Mouse (Mus musculus): ENCODE measurements around the gene Aifm3.
"Not testable (repeated sequence)": the region's sequence is repeated elsewhere in the genome, so short reads cannot be mapped to it uniquely, and the experiment has no call there.

The Aifm3 gene

DNA sequence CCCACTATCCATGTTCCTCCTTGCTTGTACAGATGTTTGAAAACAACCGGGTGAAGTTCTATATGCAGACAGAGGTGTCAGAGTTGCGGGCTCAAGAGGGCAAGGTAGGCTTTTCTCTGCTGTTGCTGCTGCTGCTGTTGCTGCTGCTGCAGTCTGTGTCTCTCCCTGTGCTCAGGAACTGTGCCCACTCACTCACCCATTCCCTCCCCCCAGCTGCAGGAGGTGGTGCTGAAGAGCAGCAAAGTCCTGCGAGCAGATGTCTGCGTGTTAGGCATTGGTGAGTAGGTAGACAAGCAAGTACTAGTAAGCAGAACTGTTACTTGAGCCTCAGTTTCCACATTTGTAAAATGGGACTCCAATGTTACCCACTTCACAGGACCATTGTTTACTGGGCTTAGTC lies 13.3 kb downstream of the Aifm3 start:
- DNase-seq = no peak

DNA sequence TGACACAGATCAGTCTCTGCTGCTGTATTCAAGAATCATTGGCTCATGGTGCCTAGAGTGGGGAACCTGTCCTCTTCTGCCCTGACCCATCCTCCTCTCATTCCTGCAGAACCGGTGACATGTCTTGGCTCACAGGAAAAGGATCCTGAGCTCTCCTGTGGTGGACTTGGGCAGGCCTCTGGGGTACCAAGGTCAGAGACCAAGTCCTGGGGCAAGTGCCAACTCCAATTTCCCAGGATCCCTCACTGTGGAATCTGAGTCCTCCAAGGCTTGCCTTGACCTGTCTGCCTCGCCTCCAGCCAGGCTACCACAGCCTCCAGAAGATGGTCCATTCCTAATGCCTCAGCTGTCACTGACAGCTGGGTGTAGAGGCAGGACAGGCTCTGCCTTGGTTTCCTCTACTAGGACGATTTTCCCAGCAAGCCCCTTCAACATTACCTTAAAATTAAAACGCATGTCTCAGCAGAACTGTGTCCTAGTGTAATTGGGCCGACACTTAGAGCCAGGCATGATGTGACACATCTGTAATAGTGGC lies 17.7 kb downstream of the Aifm3 start:
- no peak for DNase-seq

DNA sequence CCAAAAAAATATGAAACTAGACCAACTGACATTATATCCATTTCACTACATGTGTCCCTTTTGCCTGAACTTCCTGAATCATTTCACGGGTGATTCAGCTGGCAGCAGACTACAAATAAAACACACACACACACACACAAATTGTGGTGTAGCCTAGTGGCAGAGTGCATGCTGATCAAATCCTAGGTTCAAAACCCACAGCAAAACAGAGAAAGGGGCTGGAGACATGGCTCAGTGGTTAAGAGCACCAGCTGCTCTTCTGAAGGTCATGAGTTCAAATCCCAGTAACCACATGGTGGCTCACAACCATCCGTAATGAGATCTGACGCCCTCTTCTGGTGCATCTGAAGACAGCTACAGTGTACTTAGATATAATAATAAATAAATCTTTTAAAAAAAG lies 18.6 kb downstream of the Aifm3 start:
- not testable (repeated sequence) for DNase-seq

DNA sequence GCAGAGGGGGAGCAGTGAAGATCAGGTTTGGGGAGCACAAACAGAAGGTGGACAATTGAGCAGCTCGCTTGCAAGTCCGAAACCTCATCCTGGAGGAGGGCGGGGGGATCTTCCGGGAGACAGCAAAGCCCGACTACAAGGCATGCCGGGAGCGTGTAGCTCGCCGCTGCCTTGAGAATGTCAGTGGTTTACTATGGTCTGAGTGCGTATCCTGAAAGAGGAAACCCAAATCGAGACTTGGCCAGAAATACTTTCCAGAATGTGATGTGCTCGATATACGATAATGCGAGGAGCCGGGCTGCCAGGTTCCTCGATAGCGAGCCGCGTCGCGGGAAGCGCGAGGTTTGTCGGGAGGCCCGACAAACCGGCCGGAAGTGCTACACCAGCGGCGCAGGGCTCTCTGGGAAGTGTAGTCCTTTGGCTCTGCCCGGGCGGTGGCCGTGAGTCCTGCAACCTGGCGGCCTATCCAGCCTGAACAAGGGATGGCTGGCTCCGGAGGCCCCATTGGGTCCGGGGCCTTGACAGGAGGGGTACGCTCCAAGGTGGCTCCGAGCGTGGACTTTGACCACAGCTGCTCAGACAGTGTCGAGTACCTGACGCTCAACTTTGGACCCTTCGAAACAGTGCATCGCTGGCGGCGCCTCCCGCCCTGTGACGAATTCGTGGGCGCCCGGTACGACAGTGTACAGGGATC lies 19.3 kb downstream of the Aifm3 start, which contains the start of gene Lztr1:
Gene Lztr1, plus strand, starts transcription at position 143 of the 694 bp plus-strand sequence.
- DNase-seq = peak; percentile 94

DNA sequence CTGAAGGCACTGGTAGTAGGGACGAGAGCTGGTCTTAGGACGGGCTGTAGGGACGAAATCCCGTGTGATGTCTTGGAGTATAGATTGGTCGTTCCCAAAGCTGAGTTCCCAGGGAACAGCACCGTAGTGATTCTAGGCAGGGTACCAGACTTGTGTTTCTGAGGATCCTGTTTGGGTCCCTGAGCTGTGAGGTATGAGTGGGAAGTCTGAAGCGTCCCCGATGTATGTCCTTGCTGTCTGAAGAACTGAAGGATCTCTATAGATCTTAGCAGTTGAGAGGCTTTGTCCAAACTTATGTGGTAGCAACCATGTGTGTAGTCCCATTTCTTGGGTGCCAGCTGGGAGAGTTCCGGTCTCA lies 19.8 kb downstream of the Aifm3 start:
- no peak for DNase-seq

DNA sequence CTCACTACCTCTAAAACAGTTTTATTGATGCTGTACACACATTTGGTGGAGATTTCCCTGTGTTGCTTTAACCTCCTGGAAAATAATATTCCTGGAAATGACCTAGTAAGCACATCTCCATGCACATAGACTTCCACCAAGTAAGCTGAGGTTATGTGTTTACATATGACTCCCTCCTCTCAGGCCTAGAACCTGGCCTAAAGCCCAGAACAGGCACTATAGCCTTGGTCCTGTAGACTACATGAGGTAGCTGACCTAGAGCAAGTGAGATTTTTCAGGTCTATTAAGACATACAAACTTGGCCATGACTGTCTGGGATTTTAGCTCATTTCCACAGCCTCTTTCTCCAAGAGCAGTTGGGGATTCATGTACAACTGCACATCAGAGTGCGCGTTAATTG lies 20.7 kb downstream of the Aifm3 start:
- no peak for DNase-seq

DNA sequence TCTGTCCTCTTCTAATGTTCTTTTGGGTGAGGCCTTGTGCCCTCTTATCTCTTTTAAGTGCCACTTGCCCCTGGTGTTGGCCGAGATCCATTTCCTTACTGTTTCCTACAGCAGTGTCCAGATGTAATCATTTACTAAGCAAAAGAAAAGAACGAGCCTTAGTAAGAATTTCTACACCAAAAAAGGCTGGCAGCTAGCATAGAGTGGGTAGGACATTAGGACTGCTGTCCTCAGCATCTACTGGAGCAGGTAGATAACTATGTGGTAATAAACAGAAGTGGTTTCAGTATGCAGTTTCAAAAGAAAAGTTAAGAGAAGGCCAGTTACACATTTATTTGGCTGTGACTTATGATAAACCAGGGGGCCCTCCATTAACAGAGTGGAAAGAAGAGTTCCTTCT lies 21.3 kb downstream of the Aifm3 start:
- no peak for DNase-seq

DNA sequence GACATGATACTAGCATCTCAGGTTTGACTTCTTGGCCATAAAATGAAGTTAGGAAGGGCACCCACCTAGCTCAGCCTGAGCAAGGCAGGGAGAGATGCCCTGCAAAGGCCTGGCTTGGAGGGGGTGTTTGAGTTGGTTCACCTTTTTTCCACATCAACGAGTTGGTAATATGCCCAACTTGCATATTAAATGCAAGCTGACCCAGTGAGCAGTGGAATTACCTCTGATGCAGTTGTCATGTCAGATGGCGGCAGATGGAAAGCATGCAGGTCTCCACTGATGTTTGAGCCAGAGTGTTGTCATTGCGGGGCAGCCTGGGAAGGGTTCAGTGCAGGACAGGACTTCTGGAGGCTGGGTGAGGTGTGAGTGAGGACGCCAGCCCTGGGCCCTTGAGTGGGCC lies 22.0 kb downstream of the Aifm3 start:
- DNase-seq = peak; percentile 71 to 80

DNA sequence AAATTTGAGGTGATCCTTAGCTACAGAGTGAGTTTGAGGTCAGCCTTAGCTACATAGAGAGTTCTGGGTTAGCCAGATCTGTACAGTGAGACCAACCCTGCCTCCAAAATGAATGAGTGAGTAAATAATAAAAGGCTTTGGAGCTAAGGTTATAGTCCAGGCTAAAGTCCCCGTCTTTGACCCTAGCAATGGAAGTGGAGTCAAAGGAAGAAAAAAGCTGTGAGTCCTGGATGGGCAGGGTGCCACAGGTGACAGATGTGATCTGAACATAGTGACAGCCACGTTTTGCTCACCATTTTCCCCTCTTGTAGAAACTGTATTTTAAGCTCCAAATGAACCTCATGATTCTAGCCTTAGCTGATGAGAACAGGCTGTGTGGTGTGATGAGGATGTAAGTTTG lies 29.5 kb downstream of the Aifm3 start:
- no peak for DNase-seq

DNA sequence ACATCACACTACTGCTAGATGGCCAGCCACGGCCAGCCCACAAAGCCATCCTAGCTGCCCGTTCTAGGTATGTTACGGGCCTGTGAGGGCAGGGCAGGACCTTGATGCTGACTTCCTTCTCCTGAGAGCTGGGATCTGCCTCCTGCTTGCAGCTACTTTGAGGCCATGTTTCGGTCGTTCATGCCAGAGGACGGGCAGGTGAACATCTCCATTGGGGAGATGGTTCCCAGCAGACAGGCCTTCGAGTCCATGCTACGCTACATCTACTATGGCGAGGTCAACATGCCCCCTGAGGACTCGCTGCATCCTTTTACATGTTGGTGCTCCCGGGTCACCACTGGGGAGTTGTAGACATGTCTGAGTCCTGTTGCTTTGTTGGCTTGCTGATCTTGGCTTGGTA lies 34.7 kb downstream of the Aifm3 start:
- DNase-seq = no peak

DNA sequence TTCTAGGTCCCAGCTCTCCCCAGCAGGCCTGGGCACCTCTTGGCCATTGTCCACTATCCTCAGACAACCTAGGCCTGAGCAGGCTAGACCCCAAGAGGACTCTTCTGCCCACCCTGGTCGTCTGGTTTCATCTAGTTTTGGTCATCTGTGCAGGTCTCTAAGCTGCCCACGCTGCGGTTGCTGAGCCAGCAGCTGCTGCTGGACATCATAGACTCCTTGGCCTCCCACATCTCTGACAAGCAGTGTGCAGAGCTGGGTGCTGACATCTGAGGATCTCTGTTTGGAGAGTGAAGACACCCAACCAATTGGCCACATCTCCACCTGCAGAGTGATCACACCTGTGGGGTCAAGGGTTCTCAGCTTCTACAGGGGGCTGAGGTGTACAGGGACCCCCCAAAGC lies 36.1 kb downstream of the Aifm3 start:
- DNase-seq = no peak

DNA sequence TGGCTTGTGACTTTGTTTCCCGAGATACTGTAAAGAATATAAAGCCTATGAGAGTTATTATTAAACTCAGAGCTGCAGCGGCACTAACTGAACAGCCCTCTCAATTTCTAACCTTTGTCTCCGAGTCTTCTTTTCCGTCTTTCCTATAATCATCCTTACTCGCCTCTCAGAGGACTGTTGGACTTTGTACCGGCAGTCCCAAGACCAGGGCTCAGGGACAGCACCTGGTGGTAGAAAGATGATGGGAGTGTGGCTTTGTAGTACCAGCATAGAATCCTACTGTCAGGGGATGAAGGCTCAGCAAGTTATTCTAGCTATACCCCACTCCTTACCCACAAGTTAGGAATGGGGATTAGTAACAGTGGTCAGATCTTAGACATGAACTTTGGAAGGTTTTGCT lies 36.8 kb downstream of the Aifm3 start:
- no peak for DNase-seq

DNA sequence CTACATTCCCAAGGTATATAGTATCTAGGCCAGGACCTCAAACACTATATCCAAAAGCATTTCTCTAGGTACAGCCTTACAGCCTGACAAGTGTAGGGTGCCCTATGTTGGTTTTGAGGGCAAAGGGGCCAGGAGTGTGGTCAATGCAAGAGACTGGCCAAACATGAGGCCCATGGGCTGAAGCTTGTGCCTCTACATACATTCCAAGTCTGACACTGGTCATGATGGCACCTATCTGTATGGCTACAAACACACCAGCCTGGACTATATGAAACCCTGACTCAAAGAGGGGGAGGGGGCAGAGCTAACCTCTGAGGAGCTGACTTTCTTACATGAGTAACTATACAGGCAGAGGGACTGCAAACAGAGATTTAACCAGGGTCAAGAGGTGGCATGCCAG lies 38.2 kb downstream of the Aifm3 start:
- DNase-seq = no peak

DNA sequence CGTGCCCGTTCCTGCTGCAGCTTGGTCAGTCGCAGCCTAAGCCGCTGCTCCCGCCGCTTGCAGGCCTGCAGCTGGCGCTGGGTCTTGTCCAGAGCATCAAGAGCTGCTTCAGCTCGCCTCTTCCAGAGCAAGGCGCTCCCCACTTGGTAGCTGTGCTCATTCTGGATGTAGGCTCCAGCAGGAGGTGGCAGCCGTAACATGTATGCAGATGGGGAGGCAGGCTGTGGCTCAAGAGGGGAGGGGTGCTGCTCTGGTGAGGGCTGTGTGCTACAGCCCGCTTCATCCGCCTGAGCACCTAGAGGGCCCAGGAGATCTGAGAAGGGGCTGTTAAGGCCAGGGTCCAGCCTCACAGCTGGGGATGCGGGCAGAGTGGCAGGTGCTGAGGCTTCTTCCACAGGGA lies 38.9 kb downstream of the Aifm3 start:
- no peak for DNase-seq

DNA sequence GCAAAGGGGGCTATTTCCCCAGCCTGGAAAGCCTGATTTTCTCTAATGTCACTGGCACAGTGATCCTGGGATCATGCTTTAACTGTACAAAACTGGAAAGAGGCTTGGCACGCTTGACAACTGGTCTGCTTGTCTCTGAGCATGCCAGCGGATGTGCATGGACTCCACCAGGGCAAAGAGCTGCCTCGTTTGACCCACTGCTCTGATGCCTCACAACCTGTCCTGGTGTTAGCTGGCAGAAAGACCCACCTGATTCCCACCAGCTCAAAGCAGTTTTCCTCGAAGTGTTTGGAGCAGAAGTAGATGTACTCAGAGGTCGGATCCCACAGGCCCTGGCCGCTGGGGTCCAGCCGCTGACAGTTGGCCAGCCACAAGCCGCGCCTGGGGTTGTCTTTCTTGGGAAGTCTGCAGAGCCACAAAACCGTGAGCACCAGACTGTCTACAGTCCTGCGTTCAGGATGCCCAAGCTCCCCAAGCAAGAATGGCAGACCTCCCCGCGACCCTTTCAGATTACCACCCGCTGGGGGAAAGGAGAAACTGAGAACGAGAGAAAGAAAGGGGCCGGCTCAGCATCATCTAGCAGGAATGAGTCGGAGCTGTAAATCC lies 40.7 kb downstream of the Aifm3 start:
- no peak for DNase-seq

DNA sequence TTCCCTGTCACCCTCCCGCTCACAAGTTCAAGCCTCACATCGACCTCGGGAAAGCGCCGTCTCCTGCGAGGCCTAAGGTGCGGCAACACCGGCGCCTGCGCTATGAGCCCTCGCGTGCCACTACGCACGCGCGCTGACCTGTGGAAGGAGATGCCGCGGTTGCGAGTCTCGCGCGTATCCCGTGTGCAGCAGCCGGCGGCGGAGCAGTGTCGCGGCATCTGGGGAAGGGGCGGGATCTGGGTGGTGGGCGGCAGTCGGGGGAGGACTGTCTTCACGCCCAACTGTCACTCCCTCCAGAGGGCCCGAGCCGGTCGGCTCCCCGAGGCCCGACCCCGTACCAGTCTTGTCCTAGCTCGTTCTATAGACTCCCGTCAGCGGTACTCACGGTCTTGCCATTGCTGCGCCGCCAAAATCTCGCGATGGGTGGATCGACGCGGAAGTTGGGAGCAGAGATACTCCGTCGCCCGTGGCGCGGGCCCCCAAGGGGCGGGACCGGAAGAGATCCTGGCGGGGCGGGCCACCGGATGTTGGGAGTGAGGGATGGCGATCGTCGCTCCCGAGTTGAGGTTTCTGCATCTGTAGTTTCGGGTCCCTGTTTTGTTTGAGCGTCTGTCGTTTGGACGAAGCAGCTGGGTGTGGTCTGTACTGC lies 41.4 kb downstream of the Aifm3 start, which contains the start of gene Thap7:
Gene Thap7, minus strand, starts transcription at position 497 of the 649 bp plus-strand sequence.
- peak; percentile 99 for DNase-seq

DNA sequence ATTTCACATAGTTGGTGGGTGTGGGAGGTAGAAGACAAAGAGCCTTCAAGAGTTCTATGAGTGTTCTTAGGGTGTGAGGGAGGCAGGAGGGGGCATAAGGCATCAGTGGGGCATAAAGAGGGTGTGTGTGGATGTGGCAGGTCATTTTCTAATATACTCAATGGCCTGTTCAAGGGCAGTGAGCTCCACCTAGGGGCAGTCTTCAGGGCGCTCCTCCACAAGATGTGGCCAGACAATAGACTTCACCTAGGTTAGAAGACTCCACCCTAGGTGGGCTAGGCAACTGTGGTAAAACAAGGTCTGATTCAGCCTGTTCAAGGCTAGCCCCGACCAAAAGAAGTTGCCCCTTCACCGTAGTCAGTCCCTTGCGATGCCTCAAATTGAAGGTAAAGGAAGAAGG lies 42.9 kb downstream of the Aifm3 start:
- DNase-seq = peak; percentile 62

DNA sequence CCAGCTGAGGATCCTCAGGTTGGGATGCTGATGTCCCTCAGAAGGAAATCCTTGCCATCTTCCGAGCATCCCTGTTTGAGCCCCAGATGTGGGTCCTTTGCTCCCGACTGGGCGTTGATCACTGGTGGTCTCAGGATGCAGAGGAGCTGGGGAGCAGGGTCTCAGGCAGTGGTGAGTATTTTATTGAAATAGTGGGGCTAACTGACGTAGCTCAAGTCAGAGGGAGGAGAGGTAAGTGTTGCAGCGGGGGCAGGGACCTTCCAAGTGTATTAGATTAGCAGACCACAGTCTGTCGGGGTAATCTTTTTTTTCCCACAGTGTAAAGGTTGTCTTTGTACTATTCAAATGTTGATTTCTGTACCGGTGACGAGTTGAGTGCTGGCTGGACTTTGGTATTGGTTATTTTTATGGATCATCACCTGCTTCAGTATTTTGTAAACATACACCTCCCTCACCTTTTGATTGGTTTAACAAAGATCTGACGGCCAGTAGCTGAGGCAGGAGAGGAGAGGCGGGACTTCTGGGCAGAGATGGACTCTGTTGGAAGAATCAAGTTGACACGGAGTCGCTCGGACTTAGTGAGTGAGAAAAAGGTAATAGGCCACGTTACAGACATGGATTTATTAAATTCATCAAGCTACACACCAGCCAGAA lies 43.4 kb downstream of the Aifm3 start:
- no peak for DNase-seq

DNA sequence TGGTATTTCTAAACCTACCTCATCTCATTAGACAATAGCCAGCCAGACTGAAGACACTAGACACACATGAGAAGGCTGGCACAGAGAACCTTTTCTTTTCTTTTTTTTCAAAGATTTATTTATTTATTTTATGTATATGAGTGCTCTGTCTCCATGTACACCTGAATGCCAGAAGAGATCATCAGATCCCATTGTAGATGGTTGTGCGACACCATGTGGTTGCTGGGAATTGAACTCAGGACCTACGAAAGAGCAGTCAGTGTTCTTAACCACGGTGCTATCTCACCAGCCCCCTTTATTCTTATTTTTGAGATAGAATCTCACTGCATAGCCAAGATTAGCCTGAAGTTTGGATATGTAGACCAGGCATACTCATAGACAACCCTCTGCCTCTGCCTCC lies 47.2 kb downstream of the Aifm3 start:
- no peak for DNase-seq

DNA sequence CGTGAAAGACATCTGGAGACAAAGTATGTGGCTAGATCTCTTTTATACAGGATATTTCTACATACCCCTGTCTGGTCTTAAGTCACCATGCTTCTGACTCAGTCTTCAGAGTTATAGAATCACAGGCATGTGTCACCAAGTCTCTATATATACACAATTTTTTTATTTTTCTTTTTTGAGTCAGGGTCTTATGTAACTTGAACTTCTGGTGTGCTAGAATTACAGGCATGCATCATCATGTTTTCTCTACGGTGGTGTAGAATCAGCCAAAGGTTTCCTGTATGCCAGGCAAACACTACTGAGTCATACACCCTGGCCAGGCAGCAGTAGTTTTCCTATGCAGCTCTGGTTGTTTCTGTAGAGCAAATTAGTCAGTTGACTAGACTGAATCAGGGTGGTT lies 53.2 kb downstream of the Aifm3 start:
- DNase-seq = no peak

DNA sequence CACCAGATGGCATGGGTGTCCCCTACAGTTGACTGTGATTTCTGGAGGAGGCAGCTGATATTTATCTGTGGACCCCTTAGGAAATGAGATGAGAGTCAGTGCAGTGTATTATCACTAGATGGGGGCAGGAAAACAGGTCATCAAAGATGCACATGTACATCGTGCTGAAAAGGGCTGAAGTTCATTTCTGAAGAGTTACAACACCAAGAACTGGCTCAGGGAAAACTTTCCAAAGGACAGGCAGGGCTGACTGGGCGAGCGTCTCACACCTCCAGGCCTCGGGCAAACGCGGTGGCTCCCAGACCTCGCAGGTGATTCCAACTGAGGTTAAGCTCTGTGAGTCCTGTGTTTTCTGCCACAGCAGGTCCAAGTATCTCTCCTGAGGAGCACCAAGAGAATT lies 63.4 kb downstream of the Aifm3 start:
- no peak for DNase-seq

DNA sequence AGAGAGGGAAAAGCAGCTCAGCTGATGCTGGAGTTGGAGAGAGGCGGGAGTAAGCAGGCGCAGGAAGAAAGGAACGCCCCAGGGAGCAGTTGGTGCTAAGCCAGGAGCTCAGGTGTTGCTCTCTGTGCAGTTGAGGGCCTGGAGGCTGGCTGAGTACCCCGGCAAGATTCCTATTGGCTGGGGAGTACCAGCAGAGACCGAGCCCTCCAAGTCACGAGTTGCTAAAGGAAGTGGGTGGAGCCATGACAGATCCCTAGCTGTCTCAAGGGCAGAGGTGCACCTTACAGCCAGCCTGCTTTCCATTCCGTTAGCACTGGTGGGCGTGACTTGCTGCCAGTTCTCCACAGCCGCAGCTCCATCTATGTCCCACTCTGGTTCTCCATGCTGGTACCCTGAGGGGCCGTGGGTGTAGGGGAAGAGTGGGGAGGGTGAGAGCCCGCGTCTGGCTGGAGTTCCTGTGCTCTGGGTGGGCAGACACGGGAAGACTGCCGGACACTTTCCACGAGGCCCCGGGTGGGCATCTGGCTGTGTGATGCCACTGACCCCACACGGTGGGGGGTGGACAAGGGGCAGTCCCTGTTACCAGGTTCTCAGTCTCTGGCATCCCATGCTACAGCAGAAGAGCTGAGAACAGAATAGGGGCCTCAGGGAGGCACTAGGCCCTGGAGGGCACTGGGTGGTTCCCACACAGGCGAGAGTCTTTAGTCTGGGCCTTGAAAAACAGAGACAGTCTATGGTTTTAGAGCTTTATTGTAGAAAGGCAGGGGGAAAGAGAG lies 64.7 kb downstream of the Aifm3 start:
- DNase-seq = peak in 1 of 2 experiments; percentile 30

DNA sequence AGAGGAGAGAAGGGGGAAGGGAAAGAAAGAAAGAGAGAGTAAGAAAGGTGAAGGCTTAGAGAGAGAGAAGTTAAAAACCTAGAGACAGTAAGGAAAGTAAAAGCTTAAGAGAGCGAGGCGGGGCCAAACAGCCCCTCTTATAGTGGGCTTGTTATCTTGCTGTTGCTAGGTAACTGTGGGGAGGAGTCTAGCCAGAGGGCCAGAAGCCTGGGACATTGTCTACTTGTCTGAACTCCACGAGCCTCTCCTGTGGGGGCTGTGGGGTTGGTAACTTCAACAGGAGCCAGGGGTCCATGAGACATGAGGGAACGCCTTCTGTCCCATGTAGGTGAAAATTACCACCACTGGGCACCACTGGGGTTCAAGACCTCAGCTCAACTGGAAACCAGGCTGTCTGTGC lies 65.3 kb downstream of the Aifm3 start:
- DNase-seq = not testable (repeated sequence)
